Mouse (Mus musculus): ENCODE results near the gene Gpd1l. TPM values are rescaled to one million over a fixed set of nuclear protein-coding genes. Genes with fewer than 3 reads are reported as not detected.

The Gpd1l gene
- polyA plus RNA-seq, 1 experiment from 2014 or later = 22.9 TPM

DNA sequence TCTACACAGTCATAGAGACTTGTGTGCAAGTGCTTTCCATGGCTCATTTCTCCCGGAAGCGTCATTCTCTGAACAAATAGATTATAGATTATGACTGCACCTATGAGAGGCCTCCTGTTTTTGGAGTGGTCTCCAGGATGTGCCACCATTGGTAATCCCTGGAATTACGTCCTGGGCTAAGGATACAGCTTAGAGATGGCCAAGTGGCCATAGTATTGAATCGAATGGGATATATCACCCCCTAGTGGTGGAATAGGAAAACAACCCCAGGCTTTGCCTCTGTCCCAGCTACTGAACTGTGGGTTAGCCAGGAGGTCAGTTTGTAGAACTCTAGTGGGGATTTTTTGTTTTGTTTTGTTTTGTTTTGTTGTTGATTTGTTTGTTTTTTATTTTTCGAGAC, 23.2 kb upstream of the Gpd1l start:
- H3K9me3 ChIP-seq (ENCODE audit: low read length) = 0 out of 2 replicates have a peak, but pooled peaks cover 3% of the 10 kb centered on the region
- H3K27me3 ChIP-seq (ENCODE audit: insufficient read depth, low read length) = no peaks in the 10 kb centered on the region
- no peak overlapping the region for H3K9ac ChIP-seq (replicated peaks; ENCODE audit: low read length)
- 37% methylated on average over 5 of the region's 5 CpGs for WGBS
- ATAC-seq (ENCODE audit: low FRiP score, low TSS enrichment) = peak; percentile 63; the same call in 1 of the 2 replicates
- H3K36me3 ChIP-seq (ENCODE audit: insufficient read depth, low read length) = no peaks in the 10 kb centered on the region
- H3K4me3 ChIP-seq (ENCODE audit: low read length) = no peak overlapping the region
- H3K27ac ChIP-seq (ENCODE audit: low read length) = no peak overlapping the region
- H3K4me2 ChIP-seq (replicated peaks; ENCODE audit: low read depth, low read length) = no peak overlapping the region
- H3K4me1 ChIP-seq (ENCODE audit: insufficient read depth, low read length) = no peaks in the 10 kb centered on the region

DNA sequence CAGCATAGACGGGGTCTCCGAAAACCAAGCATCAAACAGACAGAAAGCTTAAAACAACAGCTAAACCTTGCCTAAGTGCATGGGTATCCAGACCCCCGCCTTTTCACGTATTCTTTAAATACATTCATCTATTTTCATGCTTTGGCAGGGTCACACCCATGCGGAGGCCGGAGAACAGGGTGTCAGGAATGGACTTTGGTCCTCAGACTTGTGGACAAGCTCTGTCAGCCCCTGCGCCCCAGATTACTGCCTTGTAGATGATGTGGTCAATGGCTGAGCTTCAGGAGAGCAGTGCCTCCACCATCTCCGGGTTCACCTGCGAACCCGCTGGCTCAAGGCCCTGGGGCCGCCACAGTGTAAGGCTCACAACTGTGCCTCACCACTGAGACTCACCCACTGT, 21.6 kb upstream of the Gpd1l start:
- H3K27me3 ChIP-seq (ENCODE audit: insufficient read depth, low read length) = no peaks in the 10 kb centered on the region
- H3K4me3 ChIP-seq (ENCODE audit: low read length) = no peak overlapping the region
- H3K4me1 ChIP-seq (ENCODE audit: insufficient read depth, low read length) = 0 out of 2 replicates have a peak, but pooled peaks cover under 1% of the 10 kb centered on the region
- ATAC-seq (ENCODE audit: low FRiP score, low TSS enrichment) = no peak
- no peak overlapping the region for H3K27ac ChIP-seq (ENCODE audit: low read length)
- H3K9ac ChIP-seq (replicated peaks; ENCODE audit: low read length) = no peak overlapping the region
- no peaks in the 10 kb centered on the region for H3K36me3 ChIP-seq (ENCODE audit: insufficient read depth, low read length)
- 0 out of 2 replicates have a peak, but pooled peaks cover 4% of the 10 kb centered on the region for H3K9me3 ChIP-seq (ENCODE audit: low read length)
- WGBS = 94% methylated on average over 11 of the region's 11 CpGs
- no peak overlapping the region for H3K4me2 ChIP-seq (replicated peaks; ENCODE audit: low read depth, low read length)

DNA sequence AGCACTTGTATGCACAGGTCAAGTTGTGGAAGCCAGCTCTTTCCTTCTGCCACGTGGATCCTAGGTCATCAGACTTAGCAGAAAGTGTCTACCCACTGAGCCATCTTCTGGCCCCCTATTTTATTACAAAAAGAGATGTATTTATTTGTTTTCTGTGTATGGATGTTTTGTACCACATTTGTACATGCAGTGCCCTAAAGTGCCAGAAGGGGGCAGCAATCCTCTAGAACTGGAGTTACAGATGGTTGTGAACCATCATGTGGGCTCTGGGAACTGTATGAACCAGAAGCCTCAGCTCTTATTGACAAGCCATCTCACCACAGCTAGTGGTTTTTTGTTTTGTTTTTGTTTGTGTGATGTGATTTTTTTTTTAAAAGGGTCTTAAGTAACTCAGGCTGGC, 19.1 kb upstream of the Gpd1l start:
- H3K9me3 ChIP-seq (ENCODE audit: low read length) = 0 out of 2 replicates have a peak, but pooled peaks cover 4% of the 10 kb centered on the region
- H3K9ac ChIP-seq (replicated peaks; ENCODE audit: low read length) = no peak overlapping the region
- H3K27ac ChIP-seq (ENCODE audit: low read length) = no peak overlapping the region
- no peak for ATAC-seq (ENCODE audit: low FRiP score, low TSS enrichment)
- 56% methylated on average over 1 of the region's 1 CpGs for WGBS
- H3K4me1 ChIP-seq (ENCODE audit: insufficient read depth, low read length) = peaks cover 11% of the 10 kb centered on the region; the same call in 1 of the 2 replicates
- no peaks in the 10 kb centered on the region for H3K36me3 ChIP-seq (ENCODE audit: insufficient read depth, low read length)
- no peak overlapping the region for H3K4me3 ChIP-seq (ENCODE audit: low read length)
- H3K4me2 ChIP-seq (replicated peaks; ENCODE audit: low read depth, low read length) = no peak overlapping the region
- H3K27me3 ChIP-seq (ENCODE audit: insufficient read depth, low read length) = no peaks in the 10 kb centered on the region

DNA sequence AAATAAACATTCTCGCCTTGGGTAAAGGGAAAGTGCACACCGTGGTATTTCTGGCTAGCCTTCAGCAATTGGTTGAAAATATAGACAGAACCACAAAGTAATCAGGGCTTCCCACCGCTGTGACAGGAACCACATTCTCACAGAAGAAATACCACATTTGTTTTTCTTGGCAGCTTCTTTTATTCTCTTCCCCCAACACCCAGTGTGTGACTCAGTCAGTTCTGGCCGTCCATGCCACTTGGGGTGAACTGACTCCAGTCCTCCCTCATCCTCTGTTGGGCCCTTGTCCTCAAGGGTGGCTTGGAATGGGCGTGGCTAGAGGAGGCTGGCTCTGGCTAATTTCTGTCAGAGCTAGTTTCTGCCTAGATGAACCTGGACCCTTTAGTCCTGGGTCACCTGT, 14.6 kb upstream of the Gpd1l start:
- H3K27ac ChIP-seq (ENCODE audit: low read length) = no peak overlapping the region
- H3K4me1 ChIP-seq (ENCODE audit: insufficient read depth, low read length) = peaks cover 11% of the 10 kb centered on the region; the same call in 1 of the 2 replicates
- 48% methylated on average over 5 of the region's 5 CpGs for WGBS
- no peaks in the 10 kb centered on the region for H3K27me3 ChIP-seq (ENCODE audit: insufficient read depth, low read length)
- no peaks in the 10 kb centered on the region for H3K36me3 ChIP-seq (ENCODE audit: insufficient read depth, low read length)
- ATAC-seq (ENCODE audit: low FRiP score, low TSS enrichment) = peak; percentile 66
- H3K9me3 ChIP-seq (ENCODE audit: low read length) = 0 out of 2 replicates have a peak, but pooled peaks cover 4% of the 10 kb centered on the region
- H3K9ac ChIP-seq (replicated peaks; ENCODE audit: low read length) = no peak overlapping the region
- no peak overlapping the region for H3K4me3 ChIP-seq (ENCODE audit: low read length)
- no peak overlapping the region for H3K4me2 ChIP-seq (replicated peaks; ENCODE audit: low read depth, low read length)

DNA sequence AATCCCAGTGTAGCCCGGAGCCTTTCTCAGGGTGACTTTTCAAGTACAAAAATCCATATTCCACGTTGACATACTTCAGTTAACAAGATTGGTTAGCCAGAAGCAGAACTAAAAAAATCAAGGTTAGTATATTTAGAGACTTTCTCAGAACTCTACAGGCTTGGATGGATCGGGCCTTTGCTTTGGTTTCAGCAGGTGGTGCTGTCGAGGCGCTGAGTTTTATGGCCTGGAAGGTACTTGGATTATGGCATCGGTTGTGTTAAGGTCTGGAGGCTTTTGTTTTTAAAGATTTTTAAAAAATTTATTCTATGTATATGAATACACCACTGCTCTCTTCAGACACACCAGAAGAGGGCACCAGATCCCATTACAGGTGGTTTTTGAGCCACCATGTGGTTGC, 11.8 kb upstream of the Gpd1l start:
- Histone ChIP-seq H3K9ac (replicated peaks; ENCODE audit: low read length) (no peak overlapping the region), H3K36me3 (ENCODE audit: insufficient read depth, low read length) (no peaks in the 10 kb centered on the region), H3K27ac (ENCODE audit: low read length) (no peak overlapping the region), H3K4me2 (replicated peaks; ENCODE audit: low read depth, low read length) (no peak overlapping the region), H3K4me1 (ENCODE audit: insufficient read depth, low read length) (peaks cover 11% of the 10 kb centered on the region; the same call in 1 of the 2 replicates), H3K4me3 (ENCODE audit: low read length) (no peak overlapping the region), H3K27me3 (ENCODE audit: insufficient read depth, low read length) (no peaks in the 10 kb centered on the region), H3K9me3 (ENCODE audit: low read length) (no peaks in the 10 kb centered on the region)
- no peak for ATAC-seq (ENCODE audit: low FRiP score, low TSS enrichment)
- WGBS = 89% methylated on average over 6 of the region's 6 CpGs

DNA sequence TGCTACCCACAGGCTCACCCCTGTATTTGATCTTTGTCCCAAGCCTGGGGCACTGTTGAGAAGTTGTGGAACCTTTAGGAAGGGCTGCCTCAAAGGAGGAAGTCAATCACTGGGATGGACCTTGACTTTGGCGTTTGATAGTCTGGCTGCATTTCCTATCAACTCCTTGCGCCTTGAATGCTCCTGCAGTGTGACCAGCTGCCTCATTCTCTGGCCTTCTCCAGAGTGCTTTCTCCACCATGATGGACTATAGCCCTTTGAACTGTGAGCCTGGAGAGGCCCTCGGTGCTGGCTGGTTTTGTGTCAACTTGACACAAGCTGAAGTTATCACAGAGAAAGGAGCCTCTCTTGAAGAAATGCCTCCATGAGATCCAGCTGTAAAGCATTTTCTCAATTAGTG, 10.9 kb upstream of the Gpd1l start:
- Histone ChIP-seq H3K4me2 (replicated peaks; ENCODE audit: low read depth, low read length) (no peak overlapping the region), H3K9ac (replicated peaks; ENCODE audit: low read length) (no peak overlapping the region), H3K4me1 (ENCODE audit: insufficient read depth, low read length) (peaks cover 8% of the 10 kb centered on the region; the same call in 1 of the 2 replicates), H3K9me3 (ENCODE audit: low read length) (no peaks in the 10 kb centered on the region), H3K4me3 (ENCODE audit: low read length) (no peak overlapping the region), H3K27me3 (ENCODE audit: insufficient read depth, low read length) (no peaks in the 10 kb centered on the region), H3K27ac (ENCODE audit: low read length) (no peak overlapping the region), H3K36me3 (ENCODE audit: insufficient read depth, low read length) (no peaks in the 10 kb centered on the region)
- ATAC-seq (ENCODE audit: low FRiP score, low TSS enrichment) = no peak
- 83% methylated on average over 3 of the region's 3 CpGs for WGBS

DNA sequence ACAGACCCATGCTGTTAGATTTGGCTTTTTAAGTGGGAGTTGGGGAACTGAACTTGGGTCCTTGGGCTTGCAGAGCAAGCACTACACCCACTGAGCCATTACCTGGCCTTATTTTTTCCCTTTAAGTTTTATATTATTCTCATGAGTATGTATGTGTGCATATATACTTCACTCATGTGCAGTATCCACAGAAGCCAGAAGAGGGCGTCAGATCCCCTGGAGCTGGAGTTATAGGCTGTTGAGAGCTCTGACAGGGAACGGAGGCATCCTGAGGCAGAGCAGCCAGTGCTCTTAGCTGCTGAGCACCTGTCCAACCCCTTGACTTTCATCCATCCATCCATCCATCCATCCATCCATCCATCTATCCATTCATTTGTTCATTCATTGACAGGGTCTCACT, 2.9 kb upstream of the Gpd1l start:
- ATAC-seq (ENCODE audit: low FRiP score, low TSS enrichment) = no peak
- H3K4me1 ChIP-seq (ENCODE audit: insufficient read depth, low read length) = peaks cover 10% of the 10 kb centered on the region
- 81% methylated on average over 2 of the region's 2 CpGs for WGBS
- no peaks in the 10 kb centered on the region for H3K27me3 ChIP-seq (ENCODE audit: insufficient read depth, low read length)
- no peaks in the 10 kb centered on the region for H3K36me3 ChIP-seq (ENCODE audit: insufficient read depth, low read length)
- no peak overlapping the region for H3K4me3 ChIP-seq (ENCODE audit: low read length)
- no peak overlapping the region for H3K4me2 ChIP-seq (replicated peaks; ENCODE audit: low read depth, low read length)
- no peak overlapping the region for H3K9ac ChIP-seq (replicated peaks; ENCODE audit: low read length)
- no peaks in the 10 kb centered on the region for H3K9me3 ChIP-seq (ENCODE audit: low read length)
- no peak overlapping the region for H3K27ac ChIP-seq (ENCODE audit: low read length)

DNA sequence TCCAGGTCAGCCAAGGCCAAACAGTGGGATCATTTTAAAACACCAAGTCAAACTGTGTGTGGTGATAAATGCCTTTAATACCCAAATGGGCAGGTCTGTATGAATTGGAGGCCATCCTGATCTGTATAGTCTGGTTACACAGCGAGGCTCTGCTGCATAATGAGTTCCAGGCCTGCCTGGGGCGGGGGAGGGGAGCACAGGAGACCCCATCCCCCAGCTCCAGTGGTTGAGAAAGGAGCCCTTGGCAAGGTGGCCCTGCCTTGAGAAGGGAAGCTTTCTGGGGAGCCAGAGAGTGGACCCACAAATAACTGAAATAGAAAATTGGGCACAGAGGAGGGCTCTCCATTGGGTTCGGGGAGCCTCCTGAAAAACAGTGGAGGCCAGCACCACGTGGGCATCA, 1.5 kb upstream of the Gpd1l start:
- Histone ChIP-seq H3K36me3 (ENCODE audit: insufficient read depth, low read length) (no peaks in the 10 kb centered on the region), H3K9ac (replicated peaks; ENCODE audit: low read length) (no peak overlapping the region)
- ATAC-seq (ENCODE audit: low FRiP score, low TSS enrichment) = no peak

DNA sequence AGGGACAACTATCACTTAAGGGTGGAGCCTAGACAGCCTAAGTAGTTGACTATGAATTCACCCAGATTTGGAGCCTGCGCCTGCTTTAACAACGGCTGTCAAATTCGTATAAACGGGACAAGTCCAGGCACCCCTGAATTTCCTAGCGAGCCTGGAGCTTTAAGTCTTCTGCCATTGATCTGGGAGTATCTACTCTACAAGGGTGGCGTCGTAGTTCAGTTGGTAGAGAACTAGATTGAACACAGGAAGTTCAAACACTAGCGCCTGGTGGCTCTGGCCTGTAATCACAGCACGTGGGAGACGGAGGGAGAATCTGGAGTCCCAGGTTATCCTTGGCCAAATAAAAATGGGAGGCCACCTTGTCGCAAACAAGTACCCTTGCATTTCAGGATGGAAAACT, 444 bp upstream of the Gpd1l start:
- no peaks in the 10 kb centered on the region for H3K36me3 ChIP-seq (ENCODE audit: insufficient read depth, low read length)
- H3K4me1 ChIP-seq (ENCODE audit: insufficient read depth, low read length) = peaks cover 10% of the 10 kb centered on the region
- H3K9me3 ChIP-seq (ENCODE audit: low read length) = no peaks in the 10 kb centered on the region
- no peak for ATAC-seq (ENCODE audit: low FRiP score, low TSS enrichment)
- H3K9ac ChIP-seq (replicated peaks; ENCODE audit: low read length) = peak overlapping the region; percentile 2; the same call in 1 of the 2 replicates
- H3K4me2 ChIP-seq (replicated peaks; ENCODE audit: low read depth, low read length) = peak overlapping the region; percentile 97
- H3K27ac ChIP-seq (ENCODE audit: low read length) = no peak overlapping the region
- no peaks in the 10 kb centered on the region for H3K27me3 ChIP-seq (ENCODE audit: insufficient read depth, low read length)
- 63% methylated on average over 11 of the region's 11 CpGs for WGBS
- H3K4me3 ChIP-seq (ENCODE audit: low read length) = peak overlapping the region; percentile 77

More for the DNA sequence above, 1.5 kb upstream of the Gpd1l start:
- 87% methylated on average over 4 of the region's 4 CpGs for WGBS
- no peaks in the 10 kb centered on the region for H3K27me3 ChIP-seq (ENCODE audit: insufficient read depth, low read length)
- H3K4me1 ChIP-seq (ENCODE audit: insufficient read depth, low read length) = peaks cover 10% of the 10 kb centered on the region
- no peak overlapping the region for H3K4me2 ChIP-seq (replicated peaks; ENCODE audit: low read depth, low read length)
- H3K4me3 ChIP-seq (ENCODE audit: low read length) = no peak overlapping the region
- no peak overlapping the region for H3K27ac ChIP-seq (ENCODE audit: low read length)
- no peaks in the 10 kb centered on the region for H3K9me3 ChIP-seq (ENCODE audit: low read length)

DNA sequence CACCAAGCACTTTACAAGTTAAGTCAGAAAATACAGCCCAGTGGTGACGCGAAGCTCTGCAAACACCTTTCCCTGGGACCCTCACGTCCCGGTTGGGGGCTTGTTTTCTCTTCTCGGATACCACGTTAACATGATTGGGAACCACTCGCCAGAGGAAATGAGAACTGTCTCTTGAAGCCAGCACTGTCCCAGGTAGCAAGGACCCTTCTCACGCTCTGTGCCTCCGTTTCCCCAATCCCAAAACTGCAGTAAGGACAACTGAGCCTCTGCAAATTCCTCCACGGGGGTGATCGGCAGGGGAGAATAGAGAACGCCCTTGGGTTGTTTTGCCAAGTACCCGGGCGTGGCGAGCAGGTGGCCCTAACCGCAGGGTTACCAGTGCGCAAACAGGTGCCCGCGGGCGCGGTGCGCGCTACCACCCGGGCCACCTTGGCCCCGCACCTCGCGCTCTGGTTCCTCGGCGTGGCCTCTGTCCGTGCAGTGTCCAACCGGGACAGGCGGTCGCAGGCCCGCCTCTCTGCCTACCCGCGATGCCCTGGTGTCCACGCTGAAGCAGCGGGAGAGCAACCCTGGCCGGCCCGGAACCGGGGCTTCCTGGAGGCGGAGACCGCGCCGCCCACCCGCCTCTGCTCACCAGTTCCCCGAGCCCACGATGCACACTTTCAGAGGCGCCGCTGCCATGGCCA, 607 bp downstream of the Gpd1l start:
- peaks cover 10% of the 10 kb centered on the region for H3K4me1 ChIP-seq (ENCODE audit: insufficient read depth, low read length)
- ATAC-seq (ENCODE audit: low FRiP score, low TSS enrichment) = peak; percentile 54
- no peaks in the 10 kb centered on the region for H3K9me3 ChIP-seq (ENCODE audit: low read length)
- H3K9ac ChIP-seq (replicated peaks; ENCODE audit: low read length) = peak overlapping the region; percentile 80
- peak overlapping the region; percentile 97 for H3K4me2 ChIP-seq (replicated peaks; ENCODE audit: low read depth, low read length)
- H3K36me3 ChIP-seq (ENCODE audit: insufficient read depth, low read length) = no peaks in the 10 kb centered on the region
- WGBS = under 1% methylated on average over 50 of the region's 50 CpGs
- no peaks in the 10 kb centered on the region for H3K27me3 ChIP-seq (ENCODE audit: insufficient read depth, low read length)
- H3K4me3 ChIP-seq (ENCODE audit: low read length) = peak overlapping the region; percentile 77
- H3K27ac ChIP-seq (ENCODE audit: low read length) = peak overlapping the region; percentile 90
